Mouse (Mus musculus) natural killer cell, adult 2 months (primary cell): ENCODE results near the gene 1700067K01Rik.
"Not testable (repeated sequence)": the region's sequence is repeated elsewhere in the genome, so short reads cannot be mapped to it uniquely, and the experiment has no call there.

Experiments used
- DNase-seq, 2 experiments: peaks; one replicate each; pipeline ENCODE4 v3.0.0; 2022; ENCODE audit warnings: low spot score in 2 of 2

Gene 1700067K01Rik

GRCm38 (mm10) chr8:83982449-83982848 is 18.9 kb upstream of the 1700067K01Rik start:
- no peak for DNase-seq

GRCm38 (mm10) chr8:83983222-83983621 is 18.1 kb upstream of the 1700067K01Rik start:
- DNase-seq = not testable (repeated sequence)

GRCm38 (mm10) chr8:83989243-83989642 is 12.1 kb upstream of the 1700067K01Rik start:
- no peak for DNase-seq

- DNase-seq = no peak
Measured at GRCm38 (mm10) chr8:83990170-83990569, 11.1 kb upstream of the 1700067K01Rik start.

GRCm38 (mm10) chr8:83992488-83992887 is 8.8 kb upstream of the 1700067K01Rik start:
- no peak for DNase-seq

- no peak for DNase-seq
Measured at GRCm38 (mm10) chr8:83994030-83994429, 7.3 kb upstream of the 1700067K01Rik start.

GRCm38 (mm10) chr8:83995973-83996372 is 5.3 kb upstream of the 1700067K01Rik start:
- no peak for DNase-seq

- DNase-seq = peak; percentile 41 to 61
Measured at GRCm38 (mm10) chr8:83996567-83997505, 4.5 kb upstream of the 1700067K01Rik start.

- DNase-seq = peak in 1 of 2 experiments; percentile 23
Measured at GRCm38 (mm10) chr8:83997511-83998141, 3.7 kb upstream of the 1700067K01Rik start, which contains the start of gene Samd1. Samd1 (plus strand) TSS chr8:83997672.

GRCm38 (mm10) chr8:83998231-83999056 is 2.9 kb upstream of the 1700067K01Rik start:
- DNase-seq = peak; percentile 38 to 68

- DNase-seq = no peak
Measured at GRCm38 (mm10) chr8:83999057-83999705, 2.1 kb upstream of the 1700067K01Rik start.

GRCm38 (mm10) chr8:83999825-84000224 is 1.5 kb upstream of the 1700067K01Rik start:
- no peak for DNase-seq

- DNase-seq = no peak
Measured at GRCm38 (mm10) chr8:84002957-84003611, 1.8 kb downstream of the 1700067K01Rik start.

GRCm38 (mm10) chr8:84003612-84004246 is 2.4 kb downstream of the 1700067K01Rik start:
- no peak for DNase-seq

- DNase-seq = peak; percentile 91 to 96
Measured at GRCm38 (mm10) chr8:84004533-84005201, 3.4 kb downstream of the 1700067K01Rik start.

- DNase-seq = not testable (repeated sequence)
Measured at GRCm38 (mm10) chr8:84005502-84005901, 4.2 kb downstream of the 1700067K01Rik start.

GRCm38 (mm10) chr8:84008362-84008761 is 7.1 kb downstream of the 1700067K01Rik start:
- no peak for DNase-seq

- DNase-seq = peak; percentile 72 to 82
Measured at GRCm38 (mm10) chr8:84009876-84010275, 8.6 kb downstream of the 1700067K01Rik start.
